Mouse (Mus musculus) c-Kit-negative CD71-positive TER-119-positive erythroid progenitor cells, embryonic 14.5 days (primary cell): ENCODE measurements around the gene Nepro.
A peak's percentile ranks its signal among the peaks of the same experiment; 100 is the strongest.

Experiments used
- DNase-seq: peaks from one replicate; pipeline ENCODE4 v3.0.0-alpha.2; 2013; ENCODE audit warnings: low read depth, low spot score

Gene Nepro

DNA sequence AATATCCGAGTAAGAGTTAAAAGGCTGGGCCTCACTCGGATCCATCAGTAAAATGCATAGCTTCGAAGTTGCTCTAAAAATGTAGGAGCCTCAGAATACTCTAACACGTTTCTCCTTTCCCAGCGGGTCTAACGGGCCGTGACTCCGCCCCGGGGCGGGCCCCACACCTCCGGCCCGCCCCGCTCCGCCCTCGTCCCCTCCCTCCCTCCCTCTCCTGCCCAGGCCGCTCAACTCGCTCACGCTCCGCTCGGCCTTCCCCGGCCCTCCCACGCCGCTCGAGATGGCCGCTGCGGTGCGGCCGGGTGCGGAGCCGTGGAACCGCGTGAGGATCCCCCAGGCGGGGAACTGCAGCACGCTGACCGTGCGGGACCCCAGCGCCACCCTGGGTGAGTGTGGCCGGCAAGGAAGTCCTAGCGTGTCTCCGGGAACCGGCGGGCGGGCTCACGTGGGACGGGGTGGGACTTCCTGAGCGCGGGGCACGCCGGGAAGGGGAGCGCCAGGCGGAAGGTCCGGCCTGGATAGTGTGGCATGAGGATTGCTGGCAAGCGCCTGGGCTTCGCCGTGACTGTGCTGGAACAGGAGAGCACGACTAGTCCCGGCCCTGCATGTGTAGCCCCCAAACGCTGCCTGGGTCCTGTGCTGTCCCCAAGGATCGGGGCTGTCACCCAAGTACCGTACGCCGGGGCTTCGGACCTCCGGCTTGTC lies at the start of gene Nepro:
Gene Nepro (plus strand): TSS at position 219 of the 705 bp plus-strand sequence.
- DNase-seq, result peak; percentile 85

DNA sequence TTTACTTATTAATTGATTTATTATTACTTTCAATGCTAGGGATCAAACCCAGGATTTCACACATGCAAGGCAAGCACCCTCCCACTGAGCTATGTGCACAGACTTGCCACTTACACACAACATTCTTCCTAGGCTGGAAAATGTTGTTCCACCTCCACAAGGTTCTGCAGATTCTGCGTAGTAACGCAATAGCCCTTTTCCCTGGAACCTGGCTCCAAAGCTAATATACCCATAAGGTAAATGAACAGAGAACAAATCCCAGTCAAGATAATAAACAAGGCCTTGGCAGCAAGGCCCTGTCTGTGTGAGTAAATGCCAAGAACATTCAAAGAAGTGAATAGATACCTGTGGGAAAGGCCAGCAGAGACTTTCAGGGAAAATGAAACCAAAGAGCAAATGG lies 47.7 kb upstream of the Nepro start:
- DNase-seq, result no peak

DNA sequence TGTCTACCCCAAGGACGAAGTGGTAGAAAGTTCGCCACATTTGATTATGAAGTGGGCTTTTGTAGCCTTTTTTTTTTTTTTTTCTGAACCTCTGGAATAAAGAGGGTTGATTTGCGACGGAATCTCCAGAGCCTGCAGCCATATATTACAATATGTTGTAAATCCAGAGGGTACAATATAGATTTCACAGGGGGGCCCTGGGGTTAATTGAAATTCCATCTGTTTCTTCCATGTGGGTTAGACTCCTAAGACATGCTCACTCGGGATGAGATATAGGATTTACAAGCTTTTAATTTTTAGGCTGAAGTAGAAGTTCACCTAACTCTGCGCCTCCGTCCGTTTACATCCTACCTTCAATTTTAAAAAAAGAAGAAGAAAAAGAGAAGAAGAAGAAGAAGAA lies 45.0 kb upstream of the Nepro start:
- no peak for DNase-seq

DNA sequence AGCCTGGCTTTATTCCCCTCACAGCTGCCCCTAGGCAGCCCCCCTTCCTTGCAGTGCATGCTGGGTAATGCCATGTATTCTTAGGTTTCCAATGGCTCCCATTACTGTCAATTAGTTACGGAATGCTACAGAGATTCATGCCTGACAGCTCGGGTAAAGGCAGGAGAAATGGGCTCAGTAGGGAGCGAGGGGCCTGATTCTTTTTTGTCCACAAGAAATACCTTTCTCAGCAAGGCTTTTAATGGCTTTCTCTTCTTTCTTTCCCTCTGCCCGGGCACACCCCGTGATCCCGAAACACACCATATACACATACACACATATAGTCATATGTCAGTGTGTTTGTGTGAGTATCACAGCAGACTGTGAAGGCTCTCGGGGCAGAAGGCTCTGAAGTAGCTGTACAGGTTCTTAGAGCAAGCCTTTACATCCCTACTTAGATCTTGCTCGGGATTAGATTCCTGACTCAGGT lies 44.6 kb upstream of the Nepro start:
- no peak for DNase-seq

DNA sequence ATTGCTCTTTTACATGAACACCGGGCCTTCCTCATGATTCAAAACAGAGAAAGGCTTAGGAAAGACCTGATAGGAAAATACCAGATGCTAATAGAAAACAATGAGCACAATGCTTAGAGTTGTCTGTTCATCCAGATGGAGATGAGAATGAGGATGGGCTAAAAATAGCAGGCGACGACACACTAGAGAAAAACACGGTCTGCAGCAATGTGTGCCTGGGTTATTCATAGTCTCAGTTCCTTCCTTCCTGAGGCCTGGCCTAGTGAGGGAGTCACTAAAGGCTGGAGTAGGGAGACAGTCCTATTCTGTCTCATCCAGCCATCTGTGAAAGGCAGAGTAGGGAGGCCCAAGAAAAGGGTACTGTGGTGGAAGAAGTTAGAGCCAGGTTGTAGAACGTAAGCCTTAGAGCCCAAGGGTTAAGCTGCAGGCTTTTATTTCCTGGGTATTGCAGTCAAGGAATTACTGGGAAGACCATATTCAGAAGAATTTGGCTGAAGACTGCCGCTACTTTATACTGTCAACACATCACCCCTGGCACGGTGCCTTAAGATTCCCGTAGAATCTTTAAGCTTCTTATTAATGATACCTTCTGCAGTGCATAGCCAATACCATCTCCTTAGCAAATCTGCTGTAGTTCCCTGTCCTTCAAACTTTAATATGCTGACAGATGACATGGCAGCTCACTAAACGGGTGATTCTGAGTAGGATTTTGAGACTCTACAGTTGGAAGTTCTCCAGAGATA lies 43.2 kb upstream of the Nepro start:
- no peak for DNase-seq

- no peak for DNase-seq
Measured at GRCm38 (mm10) chr16:44684646-44685045, 39.5 kb upstream of the Nepro start.

- no peak for DNase-seq
Measured at GRCm38 (mm10) chr16:44685401-44685800, 38.7 kb upstream of the Nepro start.

DNA sequence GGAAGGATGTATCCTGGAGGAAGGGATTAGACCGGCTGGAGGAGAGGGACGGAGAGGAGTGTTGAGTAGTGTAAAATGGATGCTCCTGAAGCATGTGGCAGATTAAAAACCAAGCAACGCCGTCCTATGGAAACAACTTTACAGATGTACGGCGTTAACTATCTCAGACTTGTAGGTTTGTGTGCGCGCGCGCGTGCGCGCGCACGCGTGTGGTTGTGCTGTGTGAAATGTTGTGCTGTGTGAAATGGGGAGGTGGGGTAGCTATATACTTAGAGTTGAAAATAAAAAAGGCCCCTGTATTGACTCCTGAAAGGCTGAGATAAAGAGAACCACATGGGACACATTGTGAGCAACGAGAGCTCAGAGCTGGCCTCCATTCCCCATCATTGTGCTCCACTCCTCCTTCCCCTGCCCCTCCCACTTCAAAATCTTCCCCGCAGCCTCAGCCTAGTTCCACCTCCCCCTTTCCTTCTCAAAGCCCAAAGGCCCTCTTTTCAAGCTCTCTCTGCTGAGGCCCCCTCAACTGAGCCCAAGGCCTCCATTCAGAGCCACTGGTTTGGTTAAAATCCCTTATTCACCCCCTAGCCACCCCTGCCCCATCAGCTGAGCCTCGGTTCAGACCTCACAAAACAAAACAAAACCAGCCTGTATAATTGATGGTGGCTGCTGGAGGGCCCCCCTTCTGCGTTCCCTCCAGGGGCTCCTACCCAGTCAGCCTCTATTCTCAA lies 36.9 kb upstream of the Nepro start:
- no peak for DNase-seq

- DNase-seq, result no peak
Measured at GRCm38 (mm10) chr16:44687719-44688420, 36.2 kb upstream of the Nepro start.

DNA sequence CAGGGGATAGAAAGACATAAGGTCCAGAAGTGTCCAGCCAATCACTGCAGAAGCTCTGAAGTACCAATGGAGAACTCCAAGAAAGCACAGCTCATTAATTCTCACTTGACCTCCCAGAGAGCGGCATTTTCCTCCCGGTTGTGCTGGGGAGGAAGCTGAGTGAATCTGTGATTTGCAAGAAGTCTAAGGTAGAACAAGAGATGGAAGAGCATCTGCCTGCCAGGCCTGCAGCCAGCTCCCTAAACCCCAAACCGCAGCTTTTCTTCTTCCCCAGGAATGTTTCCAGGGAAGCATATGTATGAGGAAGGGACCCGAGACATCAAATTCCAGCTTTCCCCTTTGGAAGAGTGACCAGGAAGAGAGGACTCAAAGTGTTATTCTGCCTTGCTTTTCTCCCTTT lies 35.6 kb upstream of the Nepro start:
- no peak for DNase-seq

- no peak for DNase-seq
Measured at GRCm38 (mm10) chr16:44690501-44690900, 33.6 kb upstream of the Nepro start.

- DNase-seq, result no peak
Measured at GRCm38 (mm10) chr16:44691066-44691465, 33.0 kb upstream of the Nepro start.

GRCm38 (mm10) chr16:44691561-44692141 lies 32.5 kb upstream of the Nepro start:
- DNase-seq, result no peak

- no peak for DNase-seq
Measured at GRCm38 (mm10) chr16:44692541-44692940, 31.6 kb upstream of the Nepro start.

DNA sequence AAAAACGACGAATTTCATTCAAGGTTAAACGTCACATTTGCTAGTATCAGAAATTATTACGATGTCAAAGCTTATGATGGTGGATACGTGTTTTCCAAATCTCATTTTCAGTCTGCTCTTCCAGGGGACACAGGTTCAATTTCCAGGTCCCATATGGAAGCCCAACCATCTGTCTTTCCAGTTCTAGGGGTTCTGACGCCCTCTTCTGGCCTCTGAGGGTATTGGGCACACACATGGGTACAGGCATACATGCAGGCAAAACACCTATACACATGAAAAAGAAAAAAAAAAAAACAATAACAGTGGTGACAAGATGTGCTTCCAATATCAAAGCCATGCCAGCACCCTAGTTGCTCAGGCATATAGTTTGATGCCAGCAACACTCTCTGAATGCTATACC lies 30.4 kb upstream of the Nepro start:
- DNase-seq, result no peak

DNA sequence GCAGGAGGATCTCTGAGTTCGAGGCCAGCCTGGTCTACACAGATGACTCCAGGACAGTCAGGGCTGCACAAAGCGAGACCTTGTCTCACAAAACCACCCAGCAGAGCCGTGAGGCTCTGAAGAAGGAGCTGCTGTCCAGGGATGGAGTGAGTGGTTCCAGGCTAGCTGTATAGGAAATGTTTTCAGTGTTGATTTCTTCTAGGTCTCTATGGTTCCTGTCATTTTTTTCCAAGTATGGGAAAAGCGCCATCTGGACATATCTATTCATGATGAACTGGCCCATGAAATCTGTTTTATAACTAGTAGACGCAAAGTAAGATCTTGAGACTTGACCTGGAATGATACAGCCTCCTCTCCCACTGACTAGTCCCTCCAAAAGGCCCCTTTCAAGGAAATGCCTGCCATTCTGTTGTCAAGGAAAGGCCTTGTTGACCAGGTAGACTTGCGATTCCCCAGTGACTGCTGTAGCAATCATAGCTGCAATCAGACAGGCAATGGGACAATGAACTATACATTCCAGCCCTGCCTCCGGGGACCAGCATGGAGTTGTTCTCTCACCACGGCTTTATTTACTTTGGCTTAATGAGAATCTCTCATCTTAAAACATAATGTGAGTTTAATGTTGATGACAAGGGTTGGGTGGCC lies 28.8 kb upstream of the Nepro start:
- no peak for DNase-seq

- no peak for DNase-seq
Measured at GRCm38 (mm10) chr16:44695859-44696620, 28.1 kb upstream of the Nepro start.

DNA sequence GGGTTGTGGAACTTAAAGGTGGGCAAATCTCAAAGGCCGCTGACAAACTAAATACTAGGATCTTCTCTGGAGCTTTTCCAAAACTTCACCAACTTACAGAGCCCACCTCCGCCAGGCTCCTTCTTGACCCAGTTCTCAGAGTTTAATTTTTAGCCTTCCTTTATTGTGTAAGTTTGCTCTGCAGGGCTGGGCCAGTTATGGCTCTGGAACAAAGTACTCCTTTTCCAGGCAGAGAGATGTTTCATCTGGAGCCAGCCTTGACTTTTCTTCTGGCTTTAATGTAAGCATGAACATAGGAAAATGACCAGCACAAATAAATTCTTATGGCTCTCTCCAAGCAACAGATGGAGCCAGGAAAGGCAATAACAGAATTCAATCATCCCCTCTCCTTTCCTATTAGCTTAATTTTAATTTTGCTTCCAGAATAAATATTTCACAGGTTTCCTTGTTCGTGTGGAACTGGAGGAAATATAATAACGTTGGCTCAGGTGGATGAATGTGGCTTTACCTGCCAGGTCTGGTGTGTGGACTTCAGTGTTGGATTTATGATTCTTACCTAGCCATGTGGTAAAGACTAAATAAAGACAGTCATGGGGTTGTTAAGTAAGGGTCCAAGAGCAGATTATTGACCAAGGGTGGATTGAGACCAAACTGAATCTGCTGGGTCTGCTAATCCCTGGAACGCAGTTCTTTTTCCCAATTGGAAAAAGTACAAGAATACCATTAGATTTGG lies 26.5 kb upstream of the Nepro start:
- no peak for DNase-seq

- no peak for DNase-seq
Measured at GRCm38 (mm10) chr16:44701155-44701554, 22.9 kb upstream of the Nepro start.

- DNase-seq, result no peak
Measured at GRCm38 (mm10) chr16:44702272-44702671, 21.8 kb upstream of the Nepro start.
